Mouse (Mus musculus) mouse embryonic stem cell (cell line): ENCODE measurements around the gene Psmb9.

Experiments
- in situ Hi-C, 2 experiments: fragments of 300-500 bp; cut with MboI; formaldehyde crosslinking; loops; 1 replicate in 1 of 2; 3 replicates in 1 of 2; pipeline ENCODE4 v1.14.3; 2019 to 2020; ENCODE audit warnings: low sequenced_read_pairs in 2 of 2, low pct_unique_long_range_greater_than_20kb in 1 of 2, mixed read lengths in 1 of 2; ENCODE audit not compliant: unreplicated experiment in 1 of 2

Psmb9 gene

DNA sequence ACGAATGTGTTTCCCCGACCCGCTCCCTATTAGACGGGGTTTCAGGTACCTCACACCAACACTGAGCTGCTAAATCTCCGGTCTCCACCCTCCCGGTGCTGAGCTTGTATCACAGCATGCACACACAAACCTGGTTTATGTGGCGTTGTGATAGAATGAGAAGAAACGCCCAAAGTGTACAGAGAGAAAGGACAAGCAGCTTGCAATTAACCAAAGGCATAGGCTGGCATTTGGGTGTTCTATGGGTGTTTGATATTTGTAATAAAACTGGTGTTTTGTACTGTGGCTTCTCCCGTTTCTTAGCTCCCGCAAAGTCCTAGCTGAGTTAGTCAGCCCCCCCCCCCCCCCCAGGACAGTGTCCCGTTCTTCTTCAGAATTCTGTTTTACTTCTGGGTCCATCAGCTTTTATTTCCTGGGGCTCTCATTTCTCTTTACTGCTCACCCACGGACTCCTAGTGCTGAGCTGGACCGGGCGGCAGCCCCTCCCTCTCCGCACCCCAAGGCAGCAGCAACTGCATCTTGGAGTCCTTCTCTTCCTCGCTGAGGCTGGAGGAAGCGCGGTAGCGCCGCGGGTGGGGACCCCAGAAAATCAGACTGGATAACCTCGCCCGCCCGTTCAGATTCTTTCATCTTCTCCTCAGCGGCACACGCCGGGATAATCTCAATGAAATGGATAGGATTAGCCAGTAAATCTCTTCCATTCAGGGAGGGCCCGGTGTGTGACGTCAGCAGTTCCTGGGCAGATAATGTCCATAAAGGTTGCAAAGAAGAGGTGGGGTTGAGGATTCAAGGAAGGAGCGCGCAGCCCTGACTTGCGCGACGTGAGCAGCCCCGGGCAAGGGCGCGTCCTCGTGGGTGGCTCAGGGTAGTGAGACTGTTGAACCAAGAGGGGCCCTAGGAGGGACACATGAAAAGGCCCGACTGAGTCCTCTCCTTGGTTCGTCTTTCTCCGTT is 9.7 kb upstream of the Psmb9 start, which contains the start of gene Psmb8:
Gene Psmb8 (plus strand): TSS at position 781 of the 954 bp plus-strand sequence.
- in situ Hi-C loops, result loop anchor here in 1 of 2 experiments (10.0 kb wide), 1 partner anchor 122 kb away; no protein-coding TSS in a partner anchor

DNA sequence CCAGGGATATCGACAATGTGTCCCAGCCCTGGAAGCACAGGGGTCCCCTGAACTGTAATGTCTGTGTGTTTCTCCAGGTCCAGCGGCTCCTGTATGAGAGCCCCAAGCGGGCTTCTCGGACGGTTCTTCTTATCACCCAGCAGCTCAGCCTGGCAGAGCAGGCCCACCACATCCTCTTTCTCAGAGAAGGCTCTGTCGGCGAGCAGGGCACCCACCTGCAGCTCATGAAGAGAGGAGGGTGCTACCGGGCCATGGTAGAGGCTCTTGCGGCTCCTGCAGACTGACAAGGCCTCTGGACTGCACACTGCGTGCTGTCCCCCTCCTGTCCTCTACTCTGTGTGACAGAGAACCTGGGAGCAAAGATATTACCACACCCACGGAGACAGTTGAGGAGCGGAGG is 8.9 kb upstream of the Psmb9 start:
- in situ Hi-C loops, result loop anchor here in 1 of 2 experiments (10.0 kb wide), 1 partner anchor 122 kb away; no protein-coding TSS in a partner anchor

DNA sequence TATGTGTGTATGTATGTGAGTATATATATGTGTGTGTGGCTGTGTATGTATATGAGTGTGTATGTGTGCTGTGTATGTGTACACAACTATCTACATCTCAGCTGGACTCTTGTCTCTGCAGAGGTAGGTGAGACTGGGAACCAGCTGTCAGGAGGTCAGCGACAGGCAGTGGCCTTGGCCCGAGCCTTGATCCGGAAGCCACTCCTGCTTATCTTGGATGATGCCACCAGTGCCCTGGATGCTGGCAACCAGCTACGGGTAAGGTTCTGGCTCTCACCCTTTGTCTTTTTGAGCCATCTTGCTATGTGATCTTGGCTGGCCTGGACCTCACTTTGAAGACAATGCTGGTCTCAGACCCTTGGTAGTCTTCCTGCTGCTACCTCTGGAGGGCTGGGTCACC is 7.2 kb upstream of the Psmb9 start:
- in situ Hi-C loops, result loop anchor here in 1 of 2 experiments (10.0 kb wide), 1 partner anchor 120 kb away; no protein-coding TSS in a partner anchor

DNA sequence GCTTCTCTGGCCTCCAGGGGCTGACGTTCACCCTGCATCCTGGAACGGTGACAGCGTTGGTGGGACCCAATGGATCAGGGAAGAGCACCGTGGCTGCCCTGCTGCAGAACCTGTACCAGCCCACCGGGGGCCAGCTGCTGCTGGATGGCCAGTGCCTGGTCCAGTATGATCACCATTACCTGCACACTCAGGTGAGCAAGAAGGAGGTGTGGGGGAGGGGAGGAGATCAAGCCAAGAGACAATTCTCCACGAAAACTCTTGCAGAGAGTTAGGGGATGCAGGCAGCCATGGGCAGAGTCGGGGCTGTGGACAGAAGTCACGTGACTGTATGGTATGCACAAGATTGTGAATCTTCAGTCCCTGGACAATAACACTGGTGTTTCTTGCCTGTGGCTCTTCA is 5.9 kb upstream of the Psmb9 start:
- in situ Hi-C loops, result loop anchor here in 1 of 2 experiments (10.0 kb wide), 1 partner anchor 119 kb away; no protein-coding TSS in a partner anchor

DNA sequence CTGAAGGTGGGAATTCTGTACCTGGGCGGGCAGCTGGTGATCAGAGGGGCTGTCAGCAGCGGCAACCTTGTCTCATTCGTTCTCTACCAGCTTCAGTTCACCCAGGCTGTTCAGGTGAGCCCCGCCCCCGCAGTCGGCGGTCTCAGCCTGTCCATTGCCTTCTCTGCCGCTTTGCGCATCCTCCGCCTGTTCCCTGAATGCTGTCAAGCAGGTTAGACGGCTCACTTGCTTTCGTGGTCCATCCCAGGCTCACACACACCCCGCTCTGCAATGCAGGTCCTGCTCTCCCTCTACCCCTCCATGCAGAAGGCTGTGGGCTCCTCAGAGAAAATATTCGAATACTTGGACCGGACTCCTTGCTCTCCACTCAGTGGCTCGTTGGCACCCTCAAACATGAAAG is 5.3 kb upstream of the Psmb9 start:
- in situ Hi-C loops, result loop anchor here in 1 of 2 experiments (10.0 kb wide), 1 partner anchor 118 kb away; no protein-coding TSS in a partner anchor

DNA sequence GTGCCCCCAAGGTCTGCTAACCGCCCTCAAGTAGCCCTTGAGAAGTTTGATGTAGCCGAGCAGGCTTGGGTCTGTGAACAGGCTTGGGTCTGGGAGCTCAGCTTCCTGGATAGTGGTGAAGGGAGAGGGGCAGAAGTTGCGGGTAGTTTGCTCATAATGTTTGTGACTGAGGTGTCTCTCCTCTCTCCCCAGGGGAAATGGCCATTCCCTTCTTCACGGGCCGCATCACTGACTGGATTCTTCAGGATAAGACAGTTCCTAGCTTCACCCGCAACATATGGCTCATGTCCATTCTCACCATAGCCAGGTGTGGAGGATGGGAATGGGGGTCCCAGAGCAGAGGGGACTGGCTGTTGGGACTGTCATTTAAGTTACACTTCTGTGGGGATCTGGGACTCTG is 1.4 kb upstream of the Psmb9 start:
- in situ Hi-C loops, result no loop called here

DNA sequence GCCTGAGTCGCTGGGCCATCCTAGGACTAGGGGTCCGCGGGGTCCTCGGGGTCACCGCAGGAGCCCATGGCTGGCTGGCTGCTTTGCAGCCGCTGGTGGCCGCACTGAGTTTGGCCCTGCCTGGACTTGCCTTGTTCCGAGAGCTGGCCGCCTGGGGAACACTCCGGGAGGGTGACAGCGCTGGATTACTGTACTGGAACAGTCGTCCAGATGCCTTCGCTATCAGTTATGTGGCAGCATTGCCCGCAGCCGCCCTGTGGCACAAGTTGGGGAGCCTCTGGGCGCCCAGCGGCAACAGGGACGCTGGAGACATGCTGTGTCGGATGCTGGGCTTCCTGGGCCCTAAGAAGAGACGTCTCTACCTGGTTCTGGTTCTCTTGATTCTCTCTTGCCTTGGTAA is 446 bp upstream of the Psmb9 start:
- in situ Hi-C loops, result no loop called here

DNA sequence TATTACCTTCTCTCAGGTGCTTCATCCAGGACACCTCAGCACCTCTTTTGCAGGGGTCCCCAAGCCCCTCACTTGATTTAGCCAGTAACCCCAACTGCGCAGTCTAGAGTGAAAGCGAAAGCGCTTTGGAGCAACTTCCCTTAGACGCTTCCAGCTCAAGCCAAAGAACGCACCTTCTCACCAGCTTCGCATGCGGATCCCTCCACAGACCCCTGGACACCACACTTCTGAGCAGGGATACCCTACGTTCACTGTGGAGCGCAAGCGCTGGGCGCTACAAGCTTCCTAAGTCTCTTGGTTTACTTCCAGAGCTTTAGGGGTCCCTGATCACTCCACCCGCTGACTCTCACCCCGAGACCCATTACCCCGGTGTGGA is 691 bp downstream of the Psmb9 start:
- in situ Hi-C loops, result no loop called here

DNA sequence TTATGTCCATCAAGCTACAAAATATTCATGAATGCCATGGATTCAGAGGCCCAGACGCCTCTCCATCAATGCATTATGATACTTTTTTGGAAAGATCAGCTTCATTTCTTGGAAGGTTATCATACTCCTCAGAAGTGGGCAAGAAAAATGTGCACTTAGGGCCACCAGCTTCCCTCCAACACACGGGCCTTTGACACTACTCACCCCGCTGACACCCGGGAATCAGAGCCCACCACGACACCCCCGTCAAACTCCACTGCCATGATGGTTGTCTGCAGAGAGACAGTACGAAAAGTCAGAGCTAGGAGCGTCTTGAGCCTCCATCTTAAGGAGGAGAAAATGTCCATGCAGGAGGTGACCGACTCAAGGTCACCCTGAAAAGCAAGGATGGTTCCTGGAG is 2.0 kb downstream of the Psmb9 start:
- in situ Hi-C loops, result no loop called here

DNA sequence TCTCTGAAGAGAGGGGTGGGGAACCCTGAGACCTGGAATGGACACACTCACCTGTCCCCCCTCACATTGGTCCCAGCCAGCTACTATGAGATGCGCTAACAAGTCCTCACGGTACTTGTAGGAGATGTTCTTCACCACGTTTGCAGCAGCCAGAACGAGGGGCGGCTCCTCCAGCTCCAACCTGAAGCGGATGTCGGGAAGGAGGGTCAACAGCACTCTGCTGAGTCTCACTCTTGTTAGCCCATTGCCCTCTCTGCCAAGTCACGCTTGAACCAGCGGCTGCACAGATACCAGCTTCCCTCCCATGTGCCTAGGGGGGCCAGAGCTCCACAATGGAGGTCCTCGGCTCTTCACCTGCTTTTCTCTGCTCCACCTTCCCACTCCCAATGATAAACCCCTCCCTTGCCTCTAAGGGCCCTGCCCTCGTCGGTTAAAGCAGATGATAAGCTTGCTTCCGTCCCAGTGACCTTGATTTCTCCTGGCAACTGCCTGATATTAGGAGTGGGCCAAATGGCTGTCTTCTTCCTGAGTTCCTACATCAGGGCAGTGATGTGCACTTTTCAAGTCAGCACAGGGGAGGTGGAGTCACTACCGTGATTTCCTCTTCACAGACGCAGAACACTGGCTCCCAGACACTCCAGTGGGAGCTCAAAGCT is 3.9 kb downstream of the Psmb9 start:
- in situ Hi-C loops, result no loop called here

DNA sequence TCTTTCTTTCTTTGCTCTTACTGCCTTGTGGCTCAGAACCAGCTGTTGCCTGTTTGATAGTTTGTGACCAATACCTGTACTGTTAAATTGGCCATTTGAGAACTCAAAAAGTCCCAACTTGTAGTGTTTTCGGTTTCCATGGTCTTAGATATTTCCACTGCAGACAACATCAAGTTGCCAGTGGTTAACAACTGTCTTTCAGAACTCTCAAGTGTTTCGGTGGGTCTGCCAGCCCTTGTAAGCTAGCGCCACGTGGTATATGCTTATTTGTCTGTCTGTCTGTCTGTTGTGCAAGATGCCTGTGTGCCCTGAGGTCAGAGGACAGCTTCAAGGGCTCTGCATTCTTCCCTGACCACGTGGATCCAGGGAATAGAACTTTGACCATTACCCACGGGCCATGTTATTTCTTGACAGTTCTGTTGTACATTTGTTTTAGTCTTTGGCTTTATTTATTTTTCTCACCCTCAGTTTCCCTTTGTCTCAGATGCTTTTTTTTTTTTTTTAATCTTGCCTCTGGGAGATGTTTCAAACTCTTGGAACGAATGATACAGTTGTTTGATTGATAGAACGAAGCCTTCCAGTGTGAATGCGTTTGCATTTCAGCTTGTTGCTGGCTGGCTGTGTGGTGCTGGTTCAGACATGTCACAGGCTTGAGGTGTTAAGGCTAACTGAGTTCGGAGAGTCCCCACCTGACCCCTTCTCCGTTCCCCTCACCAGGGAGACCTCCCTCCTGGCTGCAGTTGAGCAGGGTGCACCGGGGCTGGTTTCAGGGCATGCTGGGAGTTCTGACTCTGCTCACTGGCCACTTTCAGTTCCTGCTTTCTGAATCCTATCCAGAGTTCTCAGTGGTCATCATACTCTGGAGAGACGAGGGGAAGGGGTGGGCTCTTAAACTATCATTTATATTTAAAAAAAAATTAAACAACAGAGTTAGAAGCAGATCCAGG is 7.4 kb downstream of the Psmb9 start:
- in situ Hi-C loops, result no loop called here

DNA sequence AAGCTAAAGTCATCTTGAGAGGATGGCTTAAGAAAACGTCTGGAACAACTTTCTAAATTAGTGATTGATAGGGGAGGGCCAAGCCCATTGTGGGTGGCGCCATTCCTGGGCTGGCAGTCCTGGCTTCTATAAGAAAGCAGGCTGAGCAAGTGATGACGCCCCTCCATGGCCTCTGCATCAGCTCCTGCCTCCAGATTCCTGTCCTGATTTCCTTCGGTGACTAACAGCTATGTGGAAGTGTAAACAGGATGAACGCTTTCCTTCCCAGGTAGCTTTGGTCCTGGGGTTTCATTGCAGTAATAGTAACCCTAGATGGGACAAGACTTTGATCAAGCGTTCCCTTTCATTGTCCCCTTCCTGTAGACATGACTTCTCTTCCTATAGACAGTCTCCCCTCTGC is 8.5 kb downstream of the Psmb9 start:
- in situ Hi-C loops, result no loop called here

DNA sequence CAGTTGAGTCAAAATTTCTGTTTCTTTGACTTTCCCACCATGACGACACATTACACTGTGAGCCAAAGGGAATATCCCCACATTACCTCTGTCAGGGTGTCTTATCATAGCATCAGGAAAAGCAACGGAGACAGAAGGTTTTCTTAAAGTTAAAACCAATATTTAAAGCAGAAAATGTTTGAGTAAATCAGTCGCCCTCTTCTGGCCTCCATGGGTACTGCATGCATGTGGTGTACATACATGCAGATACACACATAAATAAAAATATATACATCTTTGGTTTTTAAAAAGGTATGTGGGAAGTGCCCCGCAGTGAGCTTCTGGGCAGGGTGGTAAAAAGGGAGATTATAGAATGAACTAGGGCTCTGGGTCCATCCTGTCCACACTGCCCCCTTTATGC is 10.4 kb downstream of the Psmb9 start:
- in situ Hi-C loops, result no loop called here

DNA sequence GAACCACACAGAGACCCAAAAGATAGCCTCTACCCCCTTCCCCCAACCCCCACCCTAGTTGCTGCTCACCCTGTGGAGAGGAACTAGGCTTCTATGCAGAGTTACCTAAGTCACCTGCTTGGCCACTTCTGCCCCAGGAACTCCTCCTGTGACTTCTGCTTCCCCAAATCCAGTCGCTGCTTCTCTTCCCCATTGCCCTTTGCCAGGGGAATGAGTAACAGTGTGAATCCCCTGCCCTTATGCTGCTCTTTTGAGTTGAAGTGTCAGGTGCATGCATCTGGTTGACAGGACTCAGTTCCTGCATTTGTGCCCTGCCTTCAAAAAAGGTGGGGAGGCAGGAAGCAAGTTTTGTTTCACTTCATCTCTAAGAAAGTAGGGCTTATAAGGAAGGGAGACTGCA is 13.5 kb downstream of the Psmb9 start:
- in situ Hi-C loops, result loop anchor here in 1 of 2 experiments (5.0 kb wide), 1 partner anchor 92 kb away; no protein-coding TSS in a partner anchor

DNA sequence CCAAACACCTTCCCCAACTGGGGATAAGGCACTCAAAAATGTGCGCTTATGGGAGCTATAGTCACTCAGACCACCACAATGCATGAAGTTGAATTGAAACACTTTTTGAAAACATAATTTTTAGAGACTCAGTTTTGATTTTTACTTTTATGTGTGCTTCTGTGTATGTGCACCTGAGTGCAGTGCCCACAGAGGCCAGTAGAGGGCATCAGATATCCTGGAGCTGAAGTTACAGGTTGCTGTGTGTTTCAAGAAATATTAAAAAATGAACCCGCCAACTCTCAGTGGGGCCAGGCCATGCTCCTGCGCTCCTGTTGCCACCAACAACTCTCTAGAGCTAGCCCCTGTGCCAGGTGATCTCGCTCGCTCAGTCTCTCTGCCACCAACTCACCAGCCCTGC is 15.0 kb downstream of the Psmb9 start:
- in situ Hi-C loops, result loop anchor here in 1 of 2 experiments (5.0 kb wide), 1 partner anchor 90 kb away; no protein-coding TSS in a partner anchor

DNA sequence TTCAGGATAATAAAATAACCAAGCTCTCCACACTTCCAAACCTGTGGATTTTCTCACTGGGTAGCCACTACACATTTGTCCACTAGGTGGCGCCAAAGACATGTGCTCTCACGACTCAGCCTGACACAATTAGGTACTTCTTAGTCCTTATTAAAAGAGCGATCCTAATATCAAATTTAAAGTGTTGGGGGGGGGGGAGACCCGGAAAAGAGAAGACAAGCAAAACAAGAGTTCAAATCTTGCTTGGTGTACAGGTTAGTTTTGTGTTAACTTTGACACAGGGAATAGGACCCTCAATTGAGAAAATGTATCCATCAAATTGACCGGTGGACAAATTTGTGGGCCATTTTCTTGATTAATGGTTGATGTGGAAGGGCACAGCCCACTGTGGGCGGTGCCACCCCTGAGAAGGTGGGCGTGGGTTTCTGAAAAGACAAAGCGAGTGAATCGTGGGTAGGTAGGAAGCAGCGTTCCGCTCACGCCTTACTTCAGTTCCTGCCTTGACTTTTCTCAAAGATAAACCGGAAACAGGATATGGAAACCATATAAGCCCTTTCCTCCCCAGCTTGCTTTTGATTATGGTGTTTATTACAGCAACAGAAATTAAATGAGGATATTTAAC is 16.6 kb downstream of the Psmb9 start:
- in situ Hi-C loops, result loop anchor here in 1 of 2 experiments (5.0 kb wide), 1 partner anchor 89 kb away; no protein-coding TSS in a partner anchor

DNA sequence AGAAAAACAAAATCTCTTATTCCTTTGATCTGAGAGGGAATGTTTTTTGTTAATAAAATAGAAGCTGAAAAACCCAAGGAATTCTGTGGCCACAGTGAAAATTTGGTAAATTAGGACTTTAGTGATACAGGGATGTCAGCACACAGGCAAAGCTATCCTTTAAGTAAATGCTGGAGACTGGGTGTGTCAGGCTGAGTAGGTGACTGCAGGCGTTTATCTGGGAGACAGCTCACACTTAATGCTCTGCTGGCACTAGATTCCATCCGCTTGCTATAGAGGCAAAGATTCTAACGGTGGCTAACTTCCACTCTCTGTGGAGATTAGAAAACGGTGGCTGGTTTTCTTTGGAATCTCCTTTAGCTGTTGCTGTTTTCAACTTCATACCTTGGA is 17.1 kb downstream of the Psmb9 start:
- in situ Hi-C loops, result loop anchor here in 1 of 2 experiments (5.0 kb wide), 1 partner anchor 88 kb away; no protein-coding TSS in a partner anchor

DNA sequence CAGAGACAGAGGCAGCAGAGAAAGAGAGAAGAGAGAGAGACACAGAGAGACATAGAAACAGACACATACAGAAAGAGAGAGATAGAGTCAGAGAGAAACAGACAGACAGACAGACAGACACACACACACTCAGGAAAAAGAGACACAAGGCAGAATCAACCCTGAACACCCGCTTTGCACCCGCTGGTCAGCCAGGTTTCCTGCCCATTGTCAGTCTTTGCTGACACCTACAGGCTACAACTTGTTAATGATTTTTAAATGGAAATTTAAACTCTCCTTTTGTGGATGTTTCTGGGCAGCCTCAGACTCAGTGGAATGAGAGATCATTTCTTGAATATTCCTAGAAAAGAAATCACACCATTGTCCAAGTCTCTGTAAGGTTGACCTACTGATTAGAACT is 18.3 kb downstream of the Psmb9 start:
- in situ Hi-C loops, result loop anchor here in 1 of 2 experiments (10.0 kb wide), 1 partner anchor 94 kb away; no protein-coding TSS in a partner anchor
